Mouse (Mus musculus) kidney, embryonic 14.5 days (tissue): Measurements from ENCODE around the gene Sppl3. TPM values are rescaled to one million over a fixed set of nuclear protein-coding genes. Genes with fewer than 3 reads are reported as not detected.

Experiments
- ATAC-seq: fragments of 200-750 bp; cut with Nextera tagmentation; 2 replicates; pipeline ENCODE4 v1.8.0; 2017; ENCODE audit warnings: moderate number of reproducible peaks, mild to moderate bottlenecking, moderate TSS enrichment, moderate library complexity; ENCODE audit not compliant: low FRiP score, low TSS enrichment
- H3K27ac ChIP-seq: fragments of 300-500 bp; sonication (generic); 2 replicates; pipeline ENCODE4 v1.5.1; 2014; ENCODE audit warnings: low read depth, mild to moderate bottlenecking, low read length, moderate library complexity, mixed read lengths
- H3K27me3 ChIP-seq: fragments of 300-500 bp; sonication (generic); 2 replicates; pipeline ENCODE4 v1.6.1; 2014; ENCODE audit warnings: mild to moderate bottlenecking, low read length; ENCODE audit not compliant: control insufficient read depth, insufficient read depth
- H3K36me3 ChIP-seq: fragments of 300-500 bp; sonication (generic); 2 replicates; pipeline ENCODE4 v1.6.1; 2014; ENCODE audit warnings: low read length, mixed read lengths; ENCODE audit not compliant: control insufficient read depth, insufficient read depth
- H3K4me1 ChIP-seq: fragments of 300-500 bp; sonication (generic); 2 replicates; pipeline ENCODE4 v1.6.1; 2014; ENCODE audit warnings: low read length, mixed read lengths; ENCODE audit not compliant: control insufficient read depth, insufficient read depth
- H3K4me2 ChIP-seq: fragments of 300-500 bp; sonication (generic); replicated peaks from 2 replicates; pipeline ENCODE4 v1.6.1; 2014; ENCODE audit warnings: low read depth, mild to moderate bottlenecking, low read length
- H3K4me3 ChIP-seq: fragments of 300-500 bp; sonication (generic); 2 replicates; pipeline ENCODE4 v1.5.1; 2014; ENCODE audit warnings: mild to moderate bottlenecking, low read length
- H3K9ac ChIP-seq: fragments of 300-500 bp; sonication (generic); 2 replicates; pipeline ENCODE4 v1.6.1; 2014; ENCODE audit warnings: low read depth, mild to moderate bottlenecking, low read length, moderate library complexity
- H3K9me3 ChIP-seq: fragments of 300-500 bp; sonication (generic); 2 replicates; pipeline ENCODE4 v1.6.1; 2016; ENCODE audit warnings: low read length; ENCODE audit not compliant: control insufficient read depth
- WGBS: fragments of 180-500 bp; shearing (Covaris S2); extraction: QIAGEN DNeasy Blood & Tissue Kit; methylation state at CpG from one replicate; pipeline ENCODE4 v1.1.7; 2014; 5-methylcytosine and 5-hydroxymethylcytosine counted together
- polyA plus RNA-seq: library from polyadenylated mRNA; unstranded; fragments of >200 nt; fragmentation: Nextera tagmentation; extraction: Ambion mirVana; gene quantifications from 2 replicates; pipeline ENCODE4 v1.2.1, GENCODE M21; 2014

Sppl3 gene
- polyA plus RNA-seq, 1 experiment from 2014 or later: 23.9 TPM

DNA sequence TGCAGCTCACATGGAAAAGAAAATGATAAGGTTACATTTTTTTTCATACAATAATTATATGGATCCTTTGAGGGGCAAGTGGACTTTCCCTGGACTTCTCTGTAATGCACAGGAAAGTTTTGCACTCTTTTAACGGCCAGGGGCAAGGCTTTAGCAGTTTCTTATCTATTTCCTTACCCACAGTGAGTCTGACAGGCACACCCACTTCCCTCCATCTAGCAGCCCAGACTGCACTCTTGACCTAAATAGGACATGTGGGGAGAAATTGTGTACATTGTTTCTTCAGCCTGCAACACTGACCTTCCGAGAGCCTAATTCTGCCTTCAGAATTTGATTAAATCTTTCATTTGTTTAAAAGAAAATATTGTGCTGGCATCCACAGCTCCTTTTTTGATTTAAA, 7.3 kb downstream of the Sppl3 start:
- ATAC-seq: no peak
- no peak overlapping the region for H3K4me3 ChIP-seq
- H3K27ac ChIP-seq: no peak overlapping the region
- no peaks in the 10 kb centered on the region for H3K27me3 ChIP-seq
- no peaks in the 10 kb centered on the region for H3K36me3 ChIP-seq
- H3K9ac ChIP-seq: no peak overlapping the region
- 43% methylated on average over 2 of the region's 2 CpGs for WGBS
- H3K4me1 ChIP-seq: peaks cover 29% of the 10 kb centered on the region
- H3K4me2 ChIP-seq: 0 out of 2 replicates have a peak overlapping the region, but pooled peaks have one; percentile 3
- H3K9me3 ChIP-seq: no peaks in the 10 kb centered on the region

DNA sequence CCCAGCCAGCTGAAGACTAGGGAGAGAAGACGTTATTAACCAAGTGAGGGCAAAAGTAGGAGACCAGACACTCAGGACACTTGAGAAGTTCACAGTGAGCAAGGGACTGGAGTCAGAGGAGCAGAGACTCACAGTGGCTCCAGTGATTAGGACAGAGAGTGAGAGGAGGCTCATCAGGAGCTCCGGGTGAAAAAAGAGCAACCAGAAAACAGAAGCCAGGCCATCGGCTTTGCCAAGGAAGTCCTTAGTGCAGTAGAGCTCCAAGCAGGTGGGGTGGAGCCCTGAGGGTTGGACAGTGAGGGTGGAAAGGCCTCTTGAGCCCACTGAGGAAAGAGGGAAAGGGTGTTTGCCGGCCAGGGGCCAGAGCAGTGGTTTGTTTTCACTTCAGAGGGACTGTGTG, 7.9 kb downstream of the Sppl3 start:
- Histone ChIP-seq H3K27ac (no peak overlapping the region), H3K4me3 (no peak overlapping the region), H3K27me3 (no peaks in the 10 kb centered on the region), H3K4me1 (peaks cover 24% of the 10 kb centered on the region), H3K9ac (peak overlapping the region; percentile 7; the same call in 1 of the 2 replicates), H3K4me2 (no peak overlapping the region), H3K9me3 (no peaks in the 10 kb centered on the region), H3K36me3 (no peaks in the 10 kb centered on the region)
- no peak for ATAC-seq
- WGBS: 65% methylated on average over 4 of the region's 4 CpGs

DNA sequence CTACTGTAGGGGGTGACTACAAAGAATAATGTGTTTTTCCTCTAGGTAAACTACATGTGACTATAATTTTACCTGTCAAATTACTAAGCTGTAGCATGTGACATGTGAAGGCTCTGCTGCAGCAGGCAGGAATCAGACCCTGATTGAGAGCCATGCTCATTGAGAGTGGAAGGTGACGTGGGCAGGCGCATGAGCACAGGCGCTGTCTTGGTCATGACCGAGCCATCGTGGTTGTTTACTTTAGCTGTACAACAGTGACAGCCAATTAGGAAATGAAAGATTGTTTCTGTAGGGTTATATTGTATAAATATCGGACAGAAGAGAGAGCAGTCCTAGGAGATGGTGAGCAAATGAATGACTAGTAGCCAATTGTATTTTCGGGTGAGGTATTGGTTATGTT, 11.1 kb downstream of the Sppl3 start:
- Histone ChIP-seq H3K9ac (no peak overlapping the region), H3K4me1 (peaks cover 24% of the 10 kb centered on the region), H3K36me3 (no peaks in the 10 kb centered on the region), H3K27ac (no peak overlapping the region), H3K9me3 (no peaks in the 10 kb centered on the region), H3K4me2 (no peak overlapping the region), H3K4me3 (no peak overlapping the region), H3K27me3 (no peaks in the 10 kb centered on the region)
- no peak for ATAC-seq
- 69% methylated on average over 7 of the region's 7 CpGs for WGBS

DNA sequence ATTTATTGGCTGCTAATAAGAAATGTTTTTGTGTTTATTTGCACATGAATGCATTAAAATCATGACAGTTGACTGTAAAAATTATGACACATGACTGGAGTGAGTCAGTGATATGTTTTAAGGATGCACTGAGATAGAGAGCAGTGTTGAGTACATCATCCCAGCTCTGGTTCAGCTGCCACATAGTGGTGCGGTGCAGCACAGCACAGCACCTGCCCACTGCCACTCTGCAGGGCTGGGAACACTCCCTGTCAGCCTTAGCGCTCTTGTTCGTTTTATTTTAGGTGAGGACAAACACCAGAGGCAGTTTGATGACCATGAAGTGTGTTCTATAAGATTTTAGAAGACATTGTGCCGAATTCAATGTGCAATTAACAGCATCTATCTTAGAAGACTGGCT, 15.2 kb downstream of the Sppl3 start:
- Histone ChIP-seq H3K4me1 (peaks cover 4% of the 10 kb centered on the region; the same call in 1 of the 2 replicates), H3K4me3 (no peak overlapping the region), H3K9ac (no peak overlapping the region), H3K36me3 (no peaks in the 10 kb centered on the region), H3K4me2 (no peak overlapping the region), H3K27ac (no peak overlapping the region), H3K27me3 (no peaks in the 10 kb centered on the region), H3K9me3 (no peaks in the 10 kb centered on the region)
- no peak for ATAC-seq
- WGBS: 73% methylated on average over 4 of the region's 4 CpGs

DNA sequence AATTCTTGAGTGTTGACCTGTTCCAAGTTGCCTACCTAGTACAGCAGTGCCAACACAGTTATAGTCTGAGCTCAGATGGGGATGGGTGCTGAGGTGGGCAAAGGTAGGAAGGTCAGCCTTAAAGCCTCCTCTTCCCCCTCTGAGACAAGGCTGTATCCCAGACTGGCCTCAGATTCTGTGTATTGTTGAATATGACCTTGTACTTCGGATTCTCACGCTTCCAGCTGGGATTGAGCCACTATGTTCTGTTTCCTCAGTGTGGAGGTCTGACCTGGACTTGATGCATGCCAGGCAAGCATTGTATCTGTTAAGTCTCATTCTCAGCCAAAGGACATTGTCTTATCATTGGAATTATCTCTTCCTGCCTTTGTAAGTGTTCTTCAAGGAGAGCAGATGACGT, 16.2 kb downstream of the Sppl3 start:
- H3K9ac ChIP-seq: no peak overlapping the region
- no peak overlapping the region for H3K27ac ChIP-seq
- WGBS: 88% methylated on average over 3 of the region's 3 CpGs

DNA sequence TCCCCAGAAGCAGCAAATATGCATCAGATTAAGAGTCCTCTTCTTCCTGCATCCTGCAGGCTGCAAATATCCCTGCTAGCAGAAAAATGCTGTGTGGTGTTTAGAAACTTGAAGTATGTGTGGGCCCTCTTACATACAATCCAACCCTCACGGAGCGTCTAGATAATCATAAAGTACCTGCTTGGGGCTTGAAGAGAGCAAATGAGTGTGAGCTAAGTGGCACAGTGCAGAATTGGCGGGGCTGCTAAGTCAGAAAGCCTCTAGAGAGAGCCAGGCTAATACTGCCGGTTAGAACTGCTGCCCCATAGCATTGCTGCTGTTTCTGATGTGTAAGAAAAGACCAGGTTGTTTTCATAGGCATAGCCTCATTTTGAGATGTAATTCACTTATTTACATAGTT, 18.0 kb downstream of the Sppl3 start:
- Histone ChIP-seq H3K9me3 (no peaks in the 10 kb centered on the region), H3K9ac (no peak overlapping the region), H3K4me1 (peaks cover 4% of the 10 kb centered on the region; the same call in 1 of the 2 replicates), H3K4me3 (no peak overlapping the region), H3K27me3 (no peaks in the 10 kb centered on the region), H3K27ac (no peak overlapping the region), H3K36me3 (no peaks in the 10 kb centered on the region), H3K4me2 (no peak overlapping the region)
- 92% methylated on average over 4 of the region's 4 CpGs for WGBS
- ATAC-seq: no peak

More for the DNA sequence above, 16.2 kb downstream of the Sppl3 start:
- no peaks in the 10 kb centered on the region for H3K36me3 ChIP-seq
- H3K9me3 ChIP-seq: no peaks in the 10 kb centered on the region
- H3K4me1 ChIP-seq: peaks cover 4% of the 10 kb centered on the region; the same call in 1 of the 2 replicates
- no peak overlapping the region for H3K4me3 ChIP-seq
- no peaks in the 10 kb centered on the region for H3K27me3 ChIP-seq
- no peak for ATAC-seq
- H3K4me2 ChIP-seq: no peak overlapping the region

DNA sequence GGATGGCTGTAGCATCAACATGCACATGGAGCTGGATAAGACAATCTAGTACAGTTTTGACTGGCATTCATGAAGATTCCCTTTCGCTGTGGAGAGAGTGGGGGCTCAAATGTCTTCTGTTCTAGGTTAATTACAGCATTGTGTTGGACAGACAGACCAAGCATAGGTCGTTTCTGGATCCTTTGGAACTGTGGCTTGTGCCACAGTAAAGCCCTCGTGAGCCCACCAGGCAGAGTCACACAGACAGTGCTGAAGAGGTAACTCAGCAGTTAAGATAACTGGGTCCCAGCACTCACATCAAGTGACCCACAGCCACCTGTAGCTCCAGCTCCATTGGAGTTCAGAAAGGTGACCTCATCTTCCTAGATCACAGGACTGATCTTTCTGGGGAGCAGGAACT, 18.6 kb downstream of the Sppl3 start:
- Histone ChIP-seq H3K4me3 (no peak overlapping the region), H3K27ac (no peak overlapping the region), H3K36me3 (no peaks in the 10 kb centered on the region), H3K9ac (no peak overlapping the region), H3K4me2 (no peak overlapping the region), H3K4me1 (peaks cover 4% of the 10 kb centered on the region; the same call in 1 of the 2 replicates), H3K9me3 (no peaks in the 10 kb centered on the region), H3K27me3 (no peaks in the 10 kb centered on the region)
- WGBS: 91% methylated on average over 3 of the region's 3 CpGs
- no peak for ATAC-seq

DNA sequence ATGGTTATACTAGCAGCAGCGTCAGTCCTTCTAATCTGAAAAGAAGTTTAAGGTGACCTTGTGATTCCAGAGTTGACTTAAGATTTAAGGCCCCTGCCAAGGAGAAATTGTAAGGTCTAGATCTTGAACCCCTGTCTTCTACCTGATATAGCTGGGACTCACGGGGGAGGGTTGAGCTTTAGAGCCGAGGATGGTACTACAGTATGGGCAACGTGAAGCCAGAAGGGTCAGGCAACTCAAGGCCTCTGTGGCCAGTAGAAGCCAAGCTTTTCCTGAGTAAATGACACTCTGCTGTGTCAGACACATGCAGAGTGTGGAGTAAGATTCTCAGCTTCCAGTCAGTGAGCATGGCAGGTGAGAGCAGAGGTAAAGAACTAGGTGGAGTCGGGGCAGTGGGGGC, 20.6 kb downstream of the Sppl3 start:
- H3K27ac ChIP-seq: no peak overlapping the region
- no peak overlapping the region for H3K4me2 ChIP-seq
- H3K4me1 ChIP-seq: no peaks in the 10 kb centered on the region
- H3K36me3 ChIP-seq: no peaks in the 10 kb centered on the region
- no peak overlapping the region for H3K4me3 ChIP-seq
- ATAC-seq: no peak
- no peaks in the 10 kb centered on the region for H3K9me3 ChIP-seq
- no peak overlapping the region for H3K9ac ChIP-seq
- WGBS: 54% methylated on average over 5 of the region's 5 CpGs
- H3K27me3 ChIP-seq: no peaks in the 10 kb centered on the region

DNA sequence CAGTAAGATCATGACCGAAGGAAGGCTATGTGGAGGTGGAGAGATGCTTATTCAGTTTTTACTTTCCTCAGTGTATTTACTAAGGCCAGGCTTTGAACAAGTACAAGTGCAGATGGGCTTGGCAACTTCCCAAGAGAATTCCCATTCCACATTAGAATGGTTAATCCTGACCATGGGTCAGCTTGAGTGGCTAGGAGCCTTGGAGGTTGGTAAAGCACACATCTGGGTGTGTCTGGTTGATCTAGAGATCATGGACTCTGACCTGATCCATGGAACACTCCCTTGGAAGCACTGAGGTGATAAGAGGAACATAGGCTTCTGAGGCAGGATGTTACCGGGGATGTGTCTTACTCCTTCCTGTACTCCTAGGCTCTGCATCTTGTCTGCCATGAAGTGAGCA, 21.7 kb downstream of the Sppl3 start:
- WGBS: 89% methylated on average over 2 of the region's 2 CpGs
- H3K9me3 ChIP-seq: no peaks in the 10 kb centered on the region
- H3K9ac ChIP-seq: no peak overlapping the region
- H3K27me3 ChIP-seq: no peaks in the 10 kb centered on the region
- H3K27ac ChIP-seq: no peak overlapping the region
- no peaks in the 10 kb centered on the region for H3K36me3 ChIP-seq
- ATAC-seq: no peak
- H3K4me3 ChIP-seq: no peak overlapping the region
- no peaks in the 10 kb centered on the region for H3K4me1 ChIP-seq
- H3K4me2 ChIP-seq: no peak overlapping the region
